Mouse (Mus musculus) gastrocnemius, postnatal 4 days (tissue): ENCODE measurements at regions not wholly inside any gene's neighbourhood (a gene's known extent, or its start where the extent isn't known, plus 50 kb on each side); places are given as distances from the start of the nearest gene placed in this dataset.
"Not testable (repeated sequence)": the region's sequence is repeated elsewhere in the genome, so short reads cannot be mapped to it uniquely, and the experiment has no call there.

Experiments
- DNase-seq, 2 experiments: peaks; one replicate each; pipeline ENCODE4 v3.0.0; 2021 to 2022; ENCODE audit warnings: low spot score in 2 of 2, mixed read lengths in 2 of 2

GRCm38 (mm10) chr2:39633041-39633440 is 406.8 kb upstream of the Ppp6c start:
- DNase-seq: no peak

GRCm38 (mm10) chr2:39614221-39614620 is 388.0 kb upstream of the Ppp6c start:
- DNase-seq: peak in 1 of 2 experiments; percentile 8

- DNase-seq: no peak
Observed at GRCm38 (mm10) chr2:39612809-39613208, 386.6 kb upstream of the Ppp6c start.

- no peak for DNase-seq
Observed at GRCm38 (mm10) chr2:39612236-39612635, 386.0 kb upstream of the Ppp6c start.

GRCm38 (mm10) chr2:39602256-39602655 is 376.0 kb upstream of the Ppp6c start:
- DNase-seq: no peak

DNA sequence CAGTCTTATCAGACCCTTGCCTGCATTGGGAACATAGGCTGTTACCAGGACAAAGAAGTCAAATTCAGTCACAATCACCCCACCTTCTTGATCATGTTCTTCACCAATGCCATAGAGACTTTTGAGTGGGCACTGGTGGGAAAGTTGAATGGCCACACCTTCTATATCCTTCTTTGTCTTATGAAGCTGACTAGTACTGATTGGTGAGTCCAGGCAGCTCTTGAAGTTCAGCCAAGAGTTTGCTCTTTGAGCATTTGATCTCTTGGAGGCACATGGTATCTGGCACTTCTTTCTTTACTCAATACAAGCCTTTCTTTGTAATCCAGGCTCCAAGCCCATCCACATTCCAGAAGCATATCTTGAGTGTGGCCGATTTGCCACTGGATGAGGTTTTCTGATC is 331.9 kb upstream of the Ppp6c start:
- DNase-seq: no peak

DNA sequence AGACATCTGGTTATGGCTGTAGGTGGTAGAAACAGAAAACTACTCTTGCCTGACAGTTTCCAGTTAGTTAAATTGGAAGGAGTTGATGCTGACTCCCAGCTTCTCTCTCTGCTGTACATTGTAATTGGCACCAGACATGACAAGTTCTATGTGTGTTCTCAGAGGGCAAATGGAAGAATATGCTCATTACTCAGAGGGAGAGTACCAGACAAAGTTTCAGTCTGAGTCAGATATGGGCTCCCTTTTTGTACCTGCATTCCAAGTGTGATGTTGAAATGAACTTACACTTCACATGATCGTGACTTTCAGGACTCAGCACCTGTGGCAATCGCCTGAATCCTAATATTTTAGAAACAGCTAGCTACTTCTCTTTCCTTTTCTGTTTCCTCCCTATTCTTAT is 281.7 kb upstream of the Ppp6c start:
- DNase-seq: no peak

DNA sequence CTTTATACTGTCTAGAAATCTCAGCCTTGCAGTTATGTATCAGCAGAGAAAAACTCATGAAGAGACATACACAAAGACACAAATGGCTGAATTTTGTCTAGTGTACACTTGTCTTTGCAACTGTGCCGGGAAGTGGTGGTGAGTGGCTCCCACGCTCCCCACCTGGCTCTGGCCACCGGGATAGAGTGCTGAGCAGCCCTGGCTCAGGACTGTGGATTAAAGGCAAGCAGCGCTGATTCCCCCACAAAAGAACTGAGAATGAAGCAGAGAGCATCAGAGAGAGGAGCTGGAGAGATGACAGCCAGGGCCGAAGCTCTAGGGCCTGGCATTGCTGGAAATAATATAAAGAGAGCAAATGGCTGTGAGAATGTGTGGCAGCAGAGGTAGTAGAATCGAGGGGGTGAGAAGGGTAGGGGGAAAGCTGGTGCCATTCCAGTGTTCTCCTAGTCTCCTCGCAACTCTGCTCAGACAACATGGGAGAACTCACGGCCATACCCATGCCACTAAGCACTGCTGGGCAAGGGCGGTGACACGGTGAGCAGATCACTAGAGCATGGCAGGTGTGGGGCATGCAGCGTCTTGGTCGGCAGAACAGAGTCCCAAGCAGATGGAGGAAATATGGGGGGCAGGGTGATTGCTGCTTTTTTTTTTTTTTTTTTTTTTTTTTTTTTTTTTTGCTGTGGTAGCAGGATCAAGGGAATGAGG is 257.1 kb upstream of the Ppp6c start:
- no peak for DNase-seq

DNA sequence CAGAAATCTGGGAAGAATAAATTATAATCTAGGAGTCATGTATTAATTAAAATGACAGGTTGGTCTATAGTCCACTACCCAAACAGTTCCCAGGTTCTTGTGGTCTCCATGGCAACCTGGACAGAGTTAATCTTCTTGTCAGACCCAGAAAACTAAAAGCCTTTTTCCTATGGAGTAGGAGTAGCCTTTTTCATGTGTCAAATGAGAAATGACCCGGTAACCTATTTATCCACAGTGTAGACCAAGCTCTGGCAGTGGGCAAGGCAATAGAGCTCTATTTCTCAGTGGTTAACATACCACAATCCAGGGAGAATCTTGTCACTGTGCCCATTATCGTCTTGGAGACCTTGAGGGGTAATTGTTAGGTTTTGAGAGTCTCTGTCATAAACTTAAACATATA is 256.4 kb upstream of the Ppp6c start:
- DNase-seq: no peak

- no peak for DNase-seq
Observed at GRCm38 (mm10) chr2:39480236-39480635, 254.0 kb upstream of the Ppp6c start.

- not testable (repeated sequence) for DNase-seq
Observed at GRCm38 (mm10) chr2:39472925-39473324, 246.7 kb upstream of the Ppp6c start.
